Mouse (Mus musculus): ENCODE results near the gene Mrps12. TPM values are rescaled to one million over a fixed set of nuclear protein-coding genes. Genes with fewer than 3 reads are reported as not detected.

Mrps12 gene
- polyA plus RNA-seq, 1 experiment: 113 TPM

DNA sequence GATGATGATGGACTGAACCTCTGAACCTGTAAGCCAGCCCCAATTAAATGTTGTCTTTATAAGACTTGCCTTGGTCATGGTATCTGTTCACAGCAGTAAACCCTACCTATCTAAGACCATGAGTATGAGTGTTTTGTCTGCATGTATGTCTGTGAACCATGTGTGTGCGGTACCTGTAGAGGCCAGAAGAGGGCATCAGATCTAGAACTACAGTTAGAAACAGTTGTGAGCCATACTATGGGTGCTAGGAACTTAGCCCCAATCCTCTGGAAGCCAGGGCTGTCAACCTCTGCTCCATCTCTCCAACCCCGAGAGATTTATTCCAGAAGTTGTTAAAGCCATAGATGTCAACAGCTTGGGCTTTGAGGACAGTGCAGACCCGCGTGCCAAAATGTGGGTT, 41.4 kb downstream of the Mrps12 start:
- Histone ChIP-seq H3K4me3 (replicated peaks; ENCODE audit: insufficient read depth, low read depth, low read length) (no peak overlapping the region), H3K4me1 (ENCODE audit: control insufficient read depth, insufficient read depth, low read length) (no peaks in the 10 kb centered on the region), H3K27me3 (ENCODE audit: control insufficient read depth, insufficient read depth, low read length) (no peaks in the 10 kb centered on the region), H3K27ac (ENCODE audit: insufficient read depth, low read length) (no peak overlapping the region)
- DNase-seq: no peak
- no peak for TF ChIP-seq POLR2A (IDR thresholded peaks at IDR 0.05; ENCODE audit: borderline replicate concordance, insufficient read depth, low read length)
- no peak for TF ChIP-seq CTCF (IDR thresholded peaks at IDR 0.05; ENCODE audit: borderline replicate concordance, insufficient read depth, low read depth, low read length)
- 98% methylated on average over 4 of the region's 4 CpGs for WGBS

DNA sequence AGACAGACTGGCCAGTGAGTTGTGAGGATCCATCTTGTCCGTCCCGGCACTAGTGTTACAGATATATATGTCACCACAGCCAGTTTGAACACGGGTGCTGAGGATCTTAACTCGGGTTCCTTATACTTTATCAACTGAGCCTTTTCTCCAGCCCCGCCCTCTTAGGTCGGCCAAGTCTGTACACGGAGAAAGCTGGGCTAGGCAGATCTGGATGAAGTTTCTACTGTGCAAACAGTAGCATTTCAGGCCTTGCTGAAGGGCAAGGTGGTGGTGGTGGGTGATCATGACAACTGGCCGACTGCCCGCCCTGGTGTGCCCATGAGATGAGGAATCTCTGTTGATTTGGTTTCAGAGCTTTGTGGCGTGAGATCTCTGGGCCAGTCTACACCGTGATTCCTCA, 44.3 kb downstream of the Mrps12 start:
- no peak overlapping the region for H3K4me3 ChIP-seq (replicated peaks; ENCODE audit: insufficient read depth, low read depth, low read length)
- TF ChIP-seq CTCF (IDR thresholded peaks at IDR 0.05; ENCODE audit: borderline replicate concordance, insufficient read depth, low read depth, low read length) (no peak), POLR2A (IDR thresholded peaks at IDR 0.05; ENCODE audit: borderline replicate concordance, insufficient read depth, low read length) (no peak)
- no peaks in the 10 kb centered on the region for H3K27me3 ChIP-seq (ENCODE audit: control insufficient read depth, insufficient read depth, low read length)
- no peaks in the 10 kb centered on the region for H3K4me1 ChIP-seq (ENCODE audit: control insufficient read depth, insufficient read depth, low read length)
- H3K27ac ChIP-seq (ENCODE audit: insufficient read depth, low read length): no peak overlapping the region
- 94% methylated on average over 11 of the region's 11 CpGs for WGBS
- DNase-seq: no peak

DNA sequence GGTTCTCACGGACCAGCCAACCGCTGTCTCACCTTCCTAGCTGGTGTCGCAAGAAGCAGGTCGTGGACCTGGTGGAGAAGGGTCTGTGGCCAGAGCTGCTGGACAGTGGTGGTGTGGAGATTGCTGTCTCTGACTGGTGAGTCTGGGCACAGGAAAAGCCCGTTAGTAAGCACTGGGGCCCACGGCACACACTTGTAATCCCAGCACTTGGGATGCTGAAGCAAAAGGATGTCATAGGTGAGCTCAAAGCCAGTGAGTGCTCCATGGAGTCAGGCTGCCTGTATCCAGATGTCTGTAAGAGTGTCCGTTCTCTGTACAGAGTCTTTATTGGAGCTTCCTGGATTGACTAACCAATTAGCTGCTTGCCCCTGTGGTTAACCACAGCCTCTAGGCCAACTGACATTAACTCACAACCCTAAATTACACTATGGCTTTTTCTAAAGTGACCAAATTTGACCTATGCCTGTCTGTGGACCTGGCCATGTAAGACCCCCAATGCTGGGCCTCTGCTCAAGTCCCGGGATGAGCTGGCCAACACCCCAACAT, 46.6 kb downstream of the Mrps12 start:
- TF ChIP-seq POLR2A (IDR thresholded peaks at IDR 0.05; ENCODE audit: borderline replicate concordance, insufficient read depth, low read length) (no peak), CTCF (IDR thresholded peaks at IDR 0.05; ENCODE audit: borderline replicate concordance, insufficient read depth, low read depth, low read length) (no peak)
- WGBS: 74% methylated on average over 8 of the region's 8 CpGs

DNA sequence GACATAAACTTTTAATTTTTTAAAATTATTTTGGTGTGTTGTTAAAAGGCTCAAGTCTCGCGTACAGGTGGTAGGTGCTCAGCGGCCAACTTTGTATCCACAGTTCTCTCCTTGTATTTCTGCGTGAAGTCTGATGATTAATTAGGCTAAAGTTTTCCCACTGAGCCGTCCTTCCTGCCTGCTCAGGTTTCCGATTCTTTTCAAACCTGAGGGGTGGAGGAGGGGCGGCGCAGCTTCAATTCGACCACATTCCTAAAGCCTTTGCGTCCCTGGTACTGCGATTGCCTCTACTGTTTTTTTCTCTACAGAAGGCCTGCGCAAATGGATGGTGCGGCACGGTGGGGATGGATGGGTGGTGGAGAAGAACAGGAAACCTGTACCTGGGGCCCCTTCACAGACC, 47.2 kb downstream of the Mrps12 start:
- Histone ChIP-seq H3K4me1 (ENCODE audit: control insufficient read depth, insufficient read depth, low read length) (no peaks in the 10 kb centered on the region), H3K27ac (ENCODE audit: insufficient read depth, low read length) (no peak overlapping the region), H3K4me3 (replicated peaks; ENCODE audit: insufficient read depth, low read depth, low read length) (no peak overlapping the region), H3K27me3 (ENCODE audit: control insufficient read depth, insufficient read depth, low read length) (no peaks in the 10 kb centered on the region)
- peak in 1 of 2 experiments; percentile 26 for DNase-seq
- no peak for TF ChIP-seq POLR2A (IDR thresholded peaks at IDR 0.05; ENCODE audit: borderline replicate concordance, insufficient read depth, low read length)
- TF ChIP-seq CTCF (IDR thresholded peaks at IDR 0.05; ENCODE audit: borderline replicate concordance, insufficient read depth, low read depth, low read length): no peak
- 28% methylated on average over 14 of the region's 14 CpGs for WGBS

More for the DNA sequence above, 46.6 kb downstream of the Mrps12 start:
- Histone ChIP-seq H3K4me1 (ENCODE audit: control insufficient read depth, insufficient read depth, low read length) (no peaks in the 10 kb centered on the region), H3K4me3 (replicated peaks; ENCODE audit: insufficient read depth, low read depth, low read length) (no peak overlapping the region), H3K27ac (ENCODE audit: insufficient read depth, low read length) (no peak overlapping the region), H3K27me3 (ENCODE audit: control insufficient read depth, insufficient read depth, low read length) (no peaks in the 10 kb centered on the region)
- DNase-seq: no peak

DNA sequence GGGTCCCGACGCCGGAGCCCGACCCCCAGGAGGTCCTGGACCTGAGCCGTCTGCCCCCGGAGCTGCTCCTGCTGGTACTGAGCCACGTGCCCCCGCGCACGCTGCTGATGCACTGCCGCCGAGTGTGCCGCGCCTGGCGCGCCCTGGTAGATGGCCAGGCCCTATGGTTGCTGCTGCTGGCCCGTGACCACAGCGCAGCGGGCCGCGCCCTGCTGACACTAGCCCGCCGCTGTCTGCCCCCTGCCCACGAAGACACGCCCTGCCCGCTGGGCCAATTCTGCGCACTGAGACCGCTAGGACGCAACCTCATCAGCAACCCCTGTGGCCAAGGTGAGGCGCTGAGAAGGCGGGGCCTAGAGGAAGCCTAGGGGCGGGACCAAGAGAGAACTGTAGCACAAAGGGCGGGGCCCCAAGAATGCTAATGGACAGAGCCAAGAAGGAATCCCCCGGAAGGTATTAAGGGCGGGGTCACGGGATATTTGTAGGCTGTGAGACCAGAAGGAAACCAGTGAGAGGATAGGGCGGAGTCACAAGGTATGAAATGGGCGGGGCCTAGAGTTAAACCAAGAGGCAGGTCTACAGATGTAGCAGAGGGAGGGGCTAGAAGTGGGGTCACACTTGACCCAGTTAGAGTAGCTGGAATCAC, 48.2 kb downstream of the Mrps12 start:
- DNase-seq: peak; percentile 95 to 97
- Histone ChIP-seq H3K4me1 (ENCODE audit: control insufficient read depth, insufficient read depth, low read length) (no peaks in the 10 kb centered on the region), H3K4me3 (replicated peaks; ENCODE audit: insufficient read depth, low read depth, low read length) (peak overlapping the region; percentile 62), H3K27ac (ENCODE audit: insufficient read depth, low read length) (peak overlapping the region; percentile 72), H3K27me3 (ENCODE audit: control insufficient read depth, insufficient read depth, low read length) (no peaks in the 10 kb centered on the region)
- under 1% methylated on average over 38 of the region's 38 CpGs for WGBS
- peak; percentile 89 for TF ChIP-seq POLR2A (IDR thresholded peaks at IDR 0.05; ENCODE audit: borderline replicate concordance, insufficient read depth, low read length)
- no peak for TF ChIP-seq CTCF (IDR thresholded peaks at IDR 0.05; ENCODE audit: borderline replicate concordance, insufficient read depth, low read depth, low read length)

DNA sequence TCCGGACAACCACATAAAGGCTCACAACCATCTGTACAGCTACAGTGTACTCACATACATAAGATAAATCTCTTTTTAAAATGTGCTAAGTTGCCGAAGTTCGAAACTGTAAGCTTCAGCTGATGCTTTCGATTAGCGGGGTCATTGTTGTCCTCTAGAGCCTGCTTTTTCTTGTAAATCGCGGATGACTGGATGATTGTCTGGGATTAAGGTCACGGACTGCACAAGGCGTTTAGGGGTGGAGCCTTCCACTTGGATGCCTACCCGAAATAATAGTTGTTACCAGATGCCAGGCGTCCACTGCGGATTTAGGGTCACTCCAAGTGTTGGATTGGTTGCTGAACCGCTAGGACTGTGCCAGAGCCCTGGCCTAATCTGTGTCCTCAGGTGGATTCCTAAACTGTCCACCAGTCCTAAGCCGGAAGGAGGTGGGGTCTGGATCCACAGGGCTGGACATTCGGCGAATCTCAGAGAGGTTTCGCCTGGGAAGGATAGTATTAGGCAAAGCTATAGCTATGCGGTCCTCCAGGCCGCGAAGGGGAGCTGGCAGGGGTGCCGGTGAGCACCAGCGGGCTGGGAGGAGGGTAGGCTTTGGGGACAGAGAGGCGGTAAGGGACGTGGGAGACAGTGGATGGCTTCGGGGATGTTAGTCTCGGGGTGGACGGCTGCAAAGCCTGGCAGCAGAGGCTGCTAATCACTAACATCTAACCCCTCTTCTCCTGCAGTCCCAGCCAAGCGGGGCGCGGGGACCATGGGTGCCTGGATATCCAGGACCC, 48.9 kb downstream of the Mrps12 start, which contains the start of gene Fbxo27:
Gene Fbxo27, plus strand, starts transcription at position 305 of the 776 bp plus-strand sequence.
- peak within 1 kb of the TSS; percentile 62 for H3K4me3 ChIP-seq (replicated peaks; ENCODE audit: insufficient read depth, low read depth, low read length)
- WGBS: 12% methylated on average over 30 of the region's 30 CpGs
- TF ChIP-seq POLR2A (IDR thresholded peaks at IDR 0.05; ENCODE audit: borderline replicate concordance, insufficient read depth, low read length) (no peak), CTCF (IDR thresholded peaks at IDR 0.05; ENCODE audit: borderline replicate concordance, insufficient read depth, low read depth, low read length) (peak; percentile 11; the same call in 1 of the 2 replicates)
- no peaks in the 10 kb centered on the region for H3K27me3 ChIP-seq (ENCODE audit: control insufficient read depth, insufficient read depth, low read length)
- H3K27ac ChIP-seq (ENCODE audit: insufficient read depth, low read length): peak within 1 kb of the TSS; percentile 72
- DNase-seq: peak; percentile 80 to 81
- H3K4me1 ChIP-seq (ENCODE audit: control insufficient read depth, insufficient read depth, low read length): no peaks in the 10 kb centered on the region

DNA sequence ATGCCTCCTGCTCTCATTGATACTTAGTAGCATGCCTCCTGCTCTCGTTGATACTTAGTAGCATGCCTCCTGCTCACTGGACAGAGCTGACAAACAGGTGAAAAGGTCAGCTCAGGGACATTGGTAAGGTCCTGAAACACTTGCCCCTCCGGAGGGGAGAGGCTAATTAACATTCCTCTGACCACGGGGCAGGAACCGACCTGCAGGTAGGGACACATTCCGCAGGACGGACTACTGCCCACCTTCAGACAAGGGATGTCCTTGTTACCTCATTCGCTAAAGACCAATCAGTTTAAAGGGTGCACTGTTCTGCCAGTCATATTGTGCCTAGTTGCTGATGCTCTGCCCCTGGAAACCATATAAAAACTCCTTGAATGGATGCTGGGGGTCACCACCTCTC, 50.5 kb downstream of the Mrps12 start:
- 79% methylated on average over 7 of the region's 7 CpGs for WGBS
- Histone ChIP-seq H3K4me3 (replicated peaks; ENCODE audit: insufficient read depth, low read depth, low read length) (no peak overlapping the region), H3K4me1 (ENCODE audit: control insufficient read depth, insufficient read depth, low read length) (no peaks in the 10 kb centered on the region), H3K27ac (ENCODE audit: insufficient read depth, low read length) (no peak overlapping the region), H3K27me3 (ENCODE audit: control insufficient read depth, insufficient read depth, low read length) (no peaks in the 10 kb centered on the region)
- TF ChIP-seq CTCF (IDR thresholded peaks at IDR 0.05; ENCODE audit: borderline replicate concordance, insufficient read depth, low read depth, low read length): no peak
- TF ChIP-seq POLR2A (IDR thresholded peaks at IDR 0.05; ENCODE audit: borderline replicate concordance, insufficient read depth, low read length): no peak
- DNase-seq: no peak

Other genes with a start within 250 kb of the Mrps12 start
- not detected in 2 replicates for gene Ifnl2, start 231.4 kb downstream of the Mrps12 start, polyA plus RNA-seq (2012; rRNA removed)
- not detected in 2 replicates for gene Ifnl3, start 219.0 kb downstream of the Mrps12 start, polyA plus RNA-seq (2012; rRNA removed)
- not detected in 2 replicates for gene Sycn, start 200.9 kb downstream of the Mrps12 start, polyA plus RNA-seq (2012; rRNA removed)
- 0.43 and 0.67 TPM in 2 replicates for gene Nccrp1, start 194.6 kb downstream of the Mrps12 start, polyA plus RNA-seq (2012; rRNA removed)
- 54.1 and 54.9 TPM in 2 replicates for gene Samd4b, start 143.7 kb downstream of the Mrps12 start, polyA plus RNA-seq (2012; rRNA removed)
- gene Pak4, start 143.6 kb downstream of the Mrps12 start, polyA plus RNA-seq (2012; rRNA removed): 8.3 and 8.5 TPM in 2 replicates
- gene Acp7, start 110.5 kb downstream of the Mrps12 start, polyA plus RNA-seq (2012; rRNA removed): 0.90 and 1.4 TPM in 2 replicates
- gene Fbxo27, start 49.0 kb downstream of the Mrps12 start, polyA plus RNA-seq (2012; rRNA removed): 66.4 and 68.8 TPM in 2 replicates
- 6.7 TPM in 2 replicates for gene Fbxo17, start 25.0 kb downstream of the Mrps12 start, polyA plus RNA-seq (2012; rRNA removed)
- 21.5 and 23.8 TPM in 2 replicates for gene Sars2, start 172 bp upstream of the Mrps12 start, polyA plus RNA-seq (2012; rRNA removed)
- gene Ccer2, start 14.4 kb upstream of the Mrps12 start, polyA plus RNA-seq (2012; rRNA removed): 1.6 and 3.1 TPM in 2 replicates
- 282 and 298 TPM in 2 replicates for gene Sirt2, start 24.9 kb upstream of the Mrps12 start, polyA plus RNA-seq (2012; rRNA removed)
- 39.6 and 40.0 TPM in 2 replicates for gene Nfkbib, start 25.7 kb upstream of the Mrps12 start, polyA plus RNA-seq (2012; rRNA removed)
- 3.0 and 3.1 TPM in 2 replicates for gene Rinl, start 47.1 kb upstream of the Mrps12 start, polyA plus RNA-seq (2012; rRNA removed)
- gene Hnrnpl, start 66.7 kb upstream of the Mrps12 start, polyA plus RNA-seq (2012; rRNA removed): 366 and 379 TPM in 2 replicates
- 106 and 115 TPM in 2 replicates for gene Ech1, start 83.4 kb upstream of the Mrps12 start, polyA plus RNA-seq (2012; rRNA removed)
- 6.9 and 8.3 TPM in 2 replicates for gene Lgals4, start 92.0 kb upstream of the Mrps12 start, polyA plus RNA-seq (2012; rRNA removed)
- gene Lgals7, start 122.0 kb upstream of the Mrps12 start, polyA plus RNA-seq (2012; rRNA removed): 0.16 TPM in 1 of 2 replicates, not detected in the other
- 0.41 and 0.46 TPM in 2 replicates for gene Capn12, start 139.6 kb upstream of the Mrps12 start, polyA plus RNA-seq (2012; rRNA removed)
- 129 and 135 TPM in 2 replicates for gene Actn4, start 220.5 kb upstream of the Mrps12 start, polyA plus RNA-seq (2012; rRNA removed)
- gene Eif3k, start 240.0 kb upstream of the Mrps12 start, polyA plus RNA-seq (2012; rRNA removed): 322 and 331 TPM in 2 replicates
- 1.2 and 1.3 TPM in 2 replicates for gene Map4k1, start 240.2 kb upstream of the Mrps12 start, polyA plus RNA-seq (2012; rRNA removed)